Mouse (Mus musculus) cerebellum, adult 2 months (tissue): ENCODE measurements around the gene Lypd6. TPM values are rescaled to one million over a fixed set of nuclear protein-coding genes. Genes with fewer than 3 reads are reported as not detected.
A peak's percentile ranks its signal among the peaks of the same experiment; 100 is the strongest.

ENCODE experiments used
- DNase-seq, 2 experiments: peaks; one replicate each; pipeline ENCODE4 v3.0.0; 2021
- H3K27ac ChIP-seq: fragments of 200-500 bp; 2 replicates; pipeline ENCODE4 v1.5.1; 2012; ENCODE audit warnings: low read length, control low read depth, inconsistent platforms; ENCODE audit not compliant: insufficient read depth
- H3K27me3 ChIP-seq: fragments of 200-500 bp; 2 replicates; pipeline ENCODE4 v1.6.1; 2012; ENCODE audit warnings: inconsistent platforms, mild to moderate bottlenecking, low read length, moderate library complexity; ENCODE audit not compliant: control insufficient read depth, insufficient read depth
- H3K4me1 ChIP-seq: fragments of 200-500 bp; 2 replicates; pipeline ENCODE4 v1.6.1; 2011; ENCODE audit warnings: low read length; ENCODE audit not compliant: control insufficient read depth, insufficient read depth
- H3K4me3 ChIP-seq: fragments of 200-500 bp; replicated peaks from 2 replicates; pipeline ENCODE3; 2011; ENCODE audit warnings: mild to moderate bottlenecking, low read depth, low read length, control low read depth; ENCODE audit not compliant: insufficient read depth
- CTCF ChIP-seq: fragments of 200-500 bp; IDR thresholded peaks from 2 replicates; pipeline ENCODE4 v1.5.1; 2011; ENCODE audit warnings: low read depth, mild to moderate bottlenecking, control low read depth, low read length, moderate library complexity, borderline replicate concordance; ENCODE audit not compliant: insufficient read depth
- POLR2A ChIP-seq: fragments of 200-500 bp; IDR thresholded peaks from 2 replicates; pipeline ENCODE4 v1.6.1; 2011; ENCODE audit warnings: low read length, control low read depth, borderline replicate concordance; ENCODE audit not compliant: insufficient read depth
- WGBS: fragments of 180-500 bp; shearing (Covaris S2); methylation state at CpG from one replicate; pipeline ENCODE4 v1.1.7; 2018; 5-methylcytosine and 5-hydroxymethylcytosine counted together
- polyA plus RNA-seq: library from polyadenylated mRNA; depleted of rRNA; stranded (reverse); fragments of >200 nt; gene quantifications from 2 replicates; pipeline ENCODE4 v1.2.3, GENCODE M21; 2012

Gene Lypd6
- polyA plus RNA-seq, 1 experiment: 21.6 TPM

DNA sequence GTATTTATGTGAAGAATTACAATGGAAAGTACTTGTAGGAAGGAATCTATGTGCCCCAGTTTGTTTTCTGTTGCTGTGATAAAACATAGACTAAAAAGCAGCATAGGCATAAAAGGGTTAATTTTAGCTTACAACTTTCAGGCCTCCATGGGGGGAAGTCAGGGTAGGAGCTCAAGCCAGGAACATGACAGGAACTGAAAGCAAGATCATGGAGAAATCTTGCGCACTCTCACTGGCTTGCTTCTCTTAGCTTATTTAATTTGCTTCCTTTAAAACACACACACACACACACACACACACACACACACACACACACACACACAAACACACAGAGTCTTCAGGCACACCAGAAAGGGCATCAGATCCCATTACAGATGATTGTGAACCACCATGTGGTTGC is 12.3 kb upstream of the Lypd6 start:
- TF ChIP-seq CTCF: no peak
- H3K4me3 ChIP-seq: no peak overlapping the region
- H3K4me1 ChIP-seq: no peaks in the 10 kb centered on the region
- no peak for DNase-seq
- H3K27ac ChIP-seq: no peak overlapping the region
- WGBS: 93% methylated on average over 1 of the region's 1 CpGs
- no peaks in the 10 kb centered on the region for H3K27me3 ChIP-seq

DNA sequence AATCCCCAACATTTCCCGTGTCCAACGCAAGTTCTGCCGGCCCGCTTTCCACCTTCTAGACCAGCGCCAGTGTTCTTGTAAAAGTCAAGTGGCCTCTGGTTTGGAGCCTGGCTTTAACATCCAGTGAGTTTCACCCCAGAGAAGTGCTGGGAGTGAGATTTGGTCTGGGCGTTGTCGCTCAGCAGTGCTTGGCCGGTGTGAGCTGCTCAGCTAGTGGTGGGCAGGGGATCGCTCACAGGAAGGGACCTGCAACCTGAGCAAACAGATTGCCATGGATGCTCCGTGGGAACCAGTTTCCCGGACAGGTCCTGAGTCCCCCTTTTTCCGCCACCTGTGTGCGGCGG is 355 bp upstream of the Lypd6 start:
- H3K4me1 ChIP-seq: no peaks in the 10 kb centered on the region
- H3K27me3 ChIP-seq: no peaks in the 10 kb centered on the region
- H3K27ac ChIP-seq: no peak overlapping the region
- WGBS: 3% methylated on average over 14 of the region's 14 CpGs
- no peak for TF ChIP-seq POLR2A
- TF ChIP-seq CTCF: no peak
- peak in 1 of 2 experiments; percentile 26 for DNase-seq
- no peak overlapping the region for H3K4me3 ChIP-seq

DNA sequence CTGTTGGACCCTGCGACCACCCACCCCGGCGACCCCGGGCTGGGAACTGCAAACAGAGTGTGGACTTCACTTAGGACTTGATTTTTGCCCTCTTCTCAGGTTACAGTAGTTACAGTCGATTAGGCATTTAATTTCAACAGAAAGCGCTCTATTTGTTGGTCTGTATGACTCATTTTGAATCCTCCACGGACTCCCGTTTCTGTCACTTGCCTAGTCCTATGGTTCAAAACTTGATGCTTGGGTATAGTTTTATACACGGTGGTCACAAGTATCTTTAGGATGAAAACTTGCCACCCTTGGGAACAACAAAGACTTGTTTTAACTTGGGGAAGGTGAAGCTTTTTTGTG is 713 bp downstream of the Lypd6 start:
- Histone ChIP-seq H3K27ac (no peak overlapping the region), H3K4me1 (no peaks in the 10 kb centered on the region), H3K4me3 (peak overlapping the region; percentile 39), H3K27me3 (no peaks in the 10 kb centered on the region)
- TF ChIP-seq CTCF (no peak), POLR2A (no peak)
- 3% methylated on average over 9 of the region's 9 CpGs for WGBS
- no peak for DNase-seq

DNA sequence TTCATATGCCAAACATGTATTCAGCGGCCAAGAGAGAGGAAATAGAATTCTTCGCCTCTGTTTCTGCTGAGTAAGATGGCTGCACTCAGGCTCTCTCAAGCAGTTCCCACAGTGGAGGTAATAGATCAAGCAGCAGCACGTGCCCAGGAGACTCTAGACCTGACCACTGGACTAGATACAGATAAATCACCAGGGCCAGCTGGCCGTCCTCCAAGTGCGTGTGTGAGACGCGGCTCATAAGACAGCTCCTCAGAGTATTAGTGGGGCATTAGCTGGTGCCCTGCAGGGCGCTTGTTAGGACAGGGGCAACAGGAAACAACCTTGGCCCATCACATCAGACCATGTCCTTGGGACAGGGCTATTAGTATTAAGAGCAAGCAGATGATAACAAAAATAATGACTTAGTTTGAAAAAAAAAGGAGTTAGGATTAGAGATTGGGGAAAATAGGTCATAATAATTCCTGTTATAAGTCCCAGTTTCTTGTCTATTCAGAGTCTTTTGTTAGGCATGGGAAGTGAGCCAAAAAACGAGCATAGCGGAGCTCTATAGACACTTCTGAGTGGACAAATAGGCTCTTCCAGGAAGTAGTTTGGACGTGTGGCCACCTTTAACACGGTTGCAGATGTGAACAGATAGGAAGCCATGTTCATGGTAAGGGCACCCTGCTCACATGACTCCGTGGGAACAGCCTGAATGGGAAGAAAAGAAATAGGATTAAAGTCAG is 3.5 kb downstream of the Lypd6 start:
- Histone ChIP-seq H3K4me3 (no peak overlapping the region), H3K27me3 (no peaks in the 10 kb centered on the region), H3K4me1 (no peaks in the 10 kb centered on the region), H3K27ac (no peak overlapping the region)
- DNase-seq: no peak
- WGBS: 39% methylated on average over 13 of the region's 13 CpGs
- TF ChIP-seq POLR2A: no peak
- no peak for TF ChIP-seq CTCF

DNA sequence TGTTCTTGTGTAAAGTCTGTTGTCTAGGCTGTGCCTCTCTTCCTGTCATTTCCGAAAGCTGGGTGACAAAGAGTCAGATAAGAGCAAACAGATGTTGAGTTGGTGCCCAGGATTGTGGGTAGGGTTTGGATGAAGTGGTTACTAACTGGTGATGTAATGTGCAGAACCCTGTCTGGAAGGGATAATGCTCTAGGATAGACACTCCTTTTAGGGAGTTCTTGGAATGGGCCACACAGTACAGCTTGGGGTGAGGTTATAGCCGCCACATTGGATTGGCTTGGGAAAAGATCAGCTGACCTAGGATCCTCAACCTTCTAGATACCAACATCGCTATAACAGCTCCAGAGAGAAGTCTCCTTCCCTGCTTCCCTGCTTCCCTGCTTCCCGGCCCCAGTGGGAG is 5.9 kb downstream of the Lypd6 start:
- 89% methylated on average over 4 of the region's 4 CpGs for WGBS
- TF ChIP-seq POLR2A (no peak), CTCF (no peak)

DNA sequence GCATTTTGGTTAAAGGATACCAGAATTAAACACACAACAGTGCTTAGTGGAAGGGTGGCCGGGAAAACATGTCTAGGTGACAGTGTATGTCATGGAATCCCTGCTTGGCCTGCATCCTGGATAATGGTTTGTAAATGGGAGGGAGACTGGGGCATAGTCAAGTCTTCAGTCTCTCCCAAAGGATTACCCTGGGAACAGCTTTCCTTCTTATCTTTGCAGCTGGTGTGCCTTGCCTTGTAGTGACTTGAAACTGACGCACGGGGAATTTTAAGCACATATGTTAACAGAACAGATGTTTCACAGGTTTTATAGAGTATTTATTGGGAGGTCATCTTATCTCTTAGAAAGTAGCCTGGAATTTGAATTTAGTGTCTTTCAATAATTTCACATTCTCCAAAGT is 18.5 kb downstream of the Lypd6 start:
- TF ChIP-seq CTCF: no peak
- TF ChIP-seq POLR2A: no peak
- WGBS: 73% methylated on average over 3 of the region's 3 CpGs

More for the DNA sequence above, 5.9 kb downstream of the Lypd6 start:
- no peak for DNase-seq
- no peak overlapping the region for H3K4me3 ChIP-seq
- no peaks in the 10 kb centered on the region for H3K27me3 ChIP-seq
- no peaks in the 10 kb centered on the region for H3K4me1 ChIP-seq
- H3K27ac ChIP-seq: no peak overlapping the region

DNA sequence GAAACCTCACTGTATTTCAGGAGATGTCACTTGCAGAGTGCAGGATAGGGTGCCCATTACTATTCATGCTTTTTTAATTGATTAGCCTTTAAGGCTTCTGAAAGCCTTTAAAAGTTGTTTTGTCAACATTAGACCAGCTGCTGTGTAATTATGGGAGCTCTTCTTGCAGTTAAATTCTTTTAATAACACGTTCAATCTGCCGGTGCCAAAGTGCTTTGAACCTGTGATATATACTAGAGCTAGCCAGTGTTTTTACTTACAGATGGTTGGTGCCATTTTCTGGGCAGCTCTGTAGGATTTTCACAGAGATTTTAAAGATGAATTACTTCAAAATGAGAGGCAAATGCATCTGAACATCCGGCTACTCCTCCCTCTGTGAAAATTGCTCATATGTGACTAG is 21.5 kb downstream of the Lypd6 start:
- TF ChIP-seq POLR2A (no peak), CTCF (no peak)
- Histone ChIP-seq H3K27me3 (no peaks in the 10 kb centered on the region), H3K4me3 (no peak overlapping the region), H3K4me1 (no peaks in the 10 kb centered on the region), H3K27ac (no peak overlapping the region)
- 71% methylated on average over 3 of the region's 3 CpGs for WGBS
- no peak for DNase-seq

More for the DNA sequence above, 18.5 kb downstream of the Lypd6 start:
- Histone ChIP-seq H3K27me3 (no peaks in the 10 kb centered on the region), H3K4me1 (no peaks in the 10 kb centered on the region), H3K4me3 (no peak overlapping the region), H3K27ac (no peak overlapping the region)
- DNase-seq: no peak

DNA sequence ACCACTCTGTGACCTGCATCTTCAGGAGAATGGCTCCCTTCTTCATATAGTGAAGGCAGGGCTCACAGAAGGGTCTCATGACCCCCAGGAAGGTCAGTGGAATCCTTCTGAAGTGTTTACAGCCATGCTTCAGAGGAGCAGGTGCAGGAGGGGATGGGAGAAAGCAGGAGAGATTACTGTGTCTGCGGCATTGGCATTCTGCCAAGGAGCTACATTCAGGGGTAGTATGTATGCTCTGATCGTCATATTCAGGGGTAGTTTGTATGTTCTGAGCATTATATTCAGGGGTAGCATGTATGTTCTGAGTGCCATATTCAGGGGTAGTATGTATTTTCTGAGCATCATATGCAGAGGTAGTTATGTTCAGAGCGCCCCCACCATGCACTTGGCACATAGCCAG is 30.1 kb downstream of the Lypd6 start:
- Histone ChIP-seq H3K27ac (no peak overlapping the region), H3K4me3 (no peak overlapping the region), H3K4me1 (no peaks in the 10 kb centered on the region), H3K27me3 (no peaks in the 10 kb centered on the region)
- WGBS: 9% methylated on average over 3 of the region's 3 CpGs
- TF ChIP-seq POLR2A (no peak), CTCF (no peak)
- DNase-seq: no peak
